Mouse (Mus musculus) fibroblast of lung, adult 2 months (primary cell): Measurements from ENCODE around the gene Mxd4.
A peak's percentile ranks its signal among the peaks of the same experiment; 100 is the strongest.

ENCODE experiments used
- DNase-seq: peaks from one replicate; pipeline ENCODE4 v3.0.0-alpha.2; 2011; ENCODE audit warnings: low read depth

Gene Mxd4

GRCm38 (mm10) chr5:34196423-34196822, 8.9 kb upstream of the Mxd4 start:
- DNase-seq, result no peak

GRCm38 (mm10) chr5:34195786-34196185, 8.3 kb upstream of the Mxd4 start:
- DNase-seq, result no peak

GRCm38 (mm10) chr5:34194975-34195662, 7.6 kb upstream of the Mxd4 start:
- no peak for DNase-seq

GRCm38 (mm10) chr5:34194426-34194825, 6.9 kb upstream of the Mxd4 start:
- DNase-seq, result no peak

- DNase-seq, result no peak
Observed at GRCm38 (mm10) chr5:34191843-34192242, 4.3 kb upstream of the Mxd4 start.

- peak; percentile 72 for DNase-seq
Observed at GRCm38 (mm10) chr5:34191021-34191420, 3.5 kb upstream of the Mxd4 start.

- DNase-seq, result no peak
Observed at GRCm38 (mm10) chr5:34189521-34189920, 2.0 kb upstream of the Mxd4 start.

- no peak for DNase-seq
Observed at GRCm38 (mm10) chr5:34188856-34189255, 1.3 kb upstream of the Mxd4 start.

- no peak for DNase-seq
Observed at GRCm38 (mm10) chr5:34186961-34187391, 544 bp downstream of the Mxd4 start.

GRCm38 (mm10) chr5:34186391-34186790, 1.1 kb downstream of the Mxd4 start:
- no peak for DNase-seq

- no peak for DNase-seq
Observed at GRCm38 (mm10) chr5:34185791-34186190, 1.7 kb downstream of the Mxd4 start.

- no peak for DNase-seq
Observed at GRCm38 (mm10) chr5:34185051-34185580, 2.4 kb downstream of the Mxd4 start.

- DNase-seq, result no peak
Observed at GRCm38 (mm10) chr5:34183976-34184375, 3.5 kb downstream of the Mxd4 start.

- no peak for DNase-seq
Observed at GRCm38 (mm10) chr5:34183156-34183880, 4.2 kb downstream of the Mxd4 start.

GRCm38 (mm10) chr5:34182486-34182885, 5.0 kb downstream of the Mxd4 start:
- no peak for DNase-seq

GRCm38 (mm10) chr5:34177821-34178220, 9.7 kb downstream of the Mxd4 start:
- DNase-seq, result no peak

- no peak for DNase-seq
Observed at GRCm38 (mm10) chr5:34177091-34177490, 10.4 kb downstream of the Mxd4 start.

- no peak for DNase-seq
Observed at GRCm38 (mm10) chr5:34176691-34177090, 10.8 kb downstream of the Mxd4 start.

- no peak for DNase-seq
Observed at GRCm38 (mm10) chr5:34175403-34175694, 12.2 kb downstream of the Mxd4 start.

- no peak for DNase-seq
Observed at GRCm38 (mm10) chr5:34174550-34175402, 12.7 kb downstream of the Mxd4 start.

- DNase-seq, result no peak
Observed at GRCm38 (mm10) chr5:34174021-34174420, 13.5 kb downstream of the Mxd4 start.

GRCm38 (mm10) chr5:34170726-34171125, 16.8 kb downstream of the Mxd4 start:
- no peak for DNase-seq

- DNase-seq, result no peak
Observed at GRCm38 (mm10) chr5:34169954-34170353, 17.6 kb downstream of the Mxd4 start.
